Mouse (Mus musculus) kidney, postnatal 10 days (tissue): Measurements from ENCODE around the gene Gm4881.

Source experiments
- DNase-seq: peaks from one replicate; pipeline ENCODE4 v3.0.0; 2021; ENCODE audit warnings: mixed read lengths

The Gm4881 gene

GRCm38 (mm10) chr7:24944257-24944950 lies at the start of gene Gm4881:
Gm4881 (minus strand) TSS chr7:24944494.
- no peak for DNase-seq

DNA sequence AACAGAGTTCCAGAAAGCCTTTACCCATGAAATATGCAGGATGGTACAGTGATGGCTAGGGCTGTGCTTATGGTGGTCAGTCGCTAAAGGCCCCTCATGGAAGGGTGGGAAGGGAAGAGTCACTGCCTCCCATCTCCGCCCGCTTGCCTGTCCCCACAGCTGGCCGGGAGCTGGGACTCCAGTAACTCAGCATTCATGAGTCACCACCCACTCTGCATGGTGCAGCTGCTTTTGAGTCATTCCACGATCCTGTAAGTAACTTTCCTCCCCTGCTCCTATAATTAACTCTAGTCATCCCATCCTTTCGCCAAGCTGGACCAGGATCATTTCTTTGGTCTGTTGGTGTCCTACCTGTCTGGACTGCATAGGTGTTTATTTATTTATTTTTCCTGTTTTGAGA lies 48.8 kb upstream of the Gm4881 start:
- DNase-seq, result no peak

GRCm38 (mm10) chr7:24990478-24990877 lies 46.2 kb upstream of the Gm4881 start:
- no peak for DNase-seq

DNA sequence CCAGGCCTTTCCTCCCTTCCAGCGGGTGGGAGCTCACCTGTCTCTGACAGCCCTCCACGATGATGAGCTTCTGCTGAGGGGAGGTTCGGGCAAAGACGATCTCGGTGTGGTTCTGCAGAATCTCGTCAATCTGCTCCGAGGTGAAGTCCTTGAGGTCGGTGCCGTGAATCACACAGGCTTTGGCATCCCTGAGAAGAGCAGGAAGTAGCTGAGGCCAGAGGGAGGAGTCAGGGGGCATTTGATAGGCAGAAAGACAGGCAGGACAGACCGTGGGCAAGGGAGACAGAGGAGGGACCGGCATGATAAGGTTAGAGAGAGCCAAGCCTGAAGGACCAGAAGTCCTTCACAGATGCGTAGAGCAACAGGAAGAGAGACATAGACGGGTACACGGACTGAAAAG lies 43.6 kb upstream of the Gm4881 start:
- no peak for DNase-seq

- DNase-seq, result no peak
Observed at GRCm38 (mm10) chr7:24985799-24986198, 41.5 kb upstream of the Gm4881 start.

GRCm38 (mm10) chr7:24984307-24984706 lies 40.0 kb upstream of the Gm4881 start:
- no peak for DNase-seq

- DNase-seq, result no peak
Observed at GRCm38 (mm10) chr7:24983396-24983795, 39.1 kb upstream of the Gm4881 start.

GRCm38 (mm10) chr7:24980439-24980838 lies 36.1 kb upstream of the Gm4881 start:
- DNase-seq, result no peak

- no peak for DNase-seq
Observed at GRCm38 (mm10) chr7:24978781-24979180, 34.5 kb upstream of the Gm4881 start.

DNA sequence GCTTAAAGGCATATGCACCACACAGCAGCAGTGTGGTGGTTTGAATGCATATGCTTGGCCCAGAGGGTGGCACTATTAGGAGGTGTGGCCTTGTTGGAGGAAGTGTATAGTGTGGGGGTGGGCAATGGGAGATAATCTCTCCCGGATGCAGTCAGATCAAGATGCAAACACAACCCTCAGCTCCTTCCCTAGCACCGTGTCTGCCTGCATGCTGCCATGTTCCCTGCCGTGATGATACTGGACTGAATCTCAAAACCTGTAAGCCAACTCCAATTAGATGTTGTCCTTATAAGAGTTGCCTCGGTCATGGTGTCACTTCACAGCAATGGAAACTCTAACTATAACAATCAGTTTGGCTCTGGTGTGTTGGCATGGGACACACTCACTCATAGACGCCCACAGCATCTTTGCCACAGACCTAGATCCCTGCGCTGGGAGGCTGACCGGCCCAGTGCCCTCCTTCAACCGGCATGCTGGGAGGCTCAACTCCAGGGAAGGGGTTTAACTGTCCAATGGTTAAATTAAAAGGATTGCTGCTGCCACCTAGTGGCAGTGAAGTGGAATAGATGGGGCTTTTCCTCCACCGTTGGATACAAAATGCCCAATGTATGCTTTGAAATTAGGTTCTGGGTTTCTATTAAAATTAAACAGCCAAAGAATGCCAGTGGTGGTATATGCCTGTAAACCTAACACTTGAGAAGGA lies 30.8 kb upstream of the Gm4881 start:
- DNase-seq, result peak; percentile 34

- no peak for DNase-seq
Observed at GRCm38 (mm10) chr7:24973902-24974301, 29.6 kb upstream of the Gm4881 start.

DNA sequence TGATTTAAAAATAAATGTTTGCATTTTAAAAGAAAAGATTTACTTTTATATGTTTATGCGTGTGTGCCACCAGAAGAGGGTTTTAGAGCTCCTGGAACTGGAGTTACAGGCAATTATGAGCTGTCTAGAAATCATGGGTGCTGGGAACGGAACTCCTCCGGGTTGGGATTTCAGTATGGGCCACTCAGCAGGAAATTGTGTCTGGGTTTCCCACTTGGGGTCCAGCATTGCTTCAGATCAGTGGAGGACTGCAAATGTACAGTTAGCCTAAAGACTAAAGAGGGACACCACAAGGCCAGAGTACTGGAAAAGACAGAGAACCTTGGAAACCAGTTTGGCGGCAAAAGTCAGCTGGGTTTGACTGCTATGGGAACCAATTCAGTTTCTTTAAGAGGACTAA lies 28.9 kb upstream of the Gm4881 start:
- no peak for DNase-seq

GRCm38 (mm10) chr7:24971972-24972893 lies 27.9 kb upstream of the Gm4881 start, which contains the start of gene Rabac1:
Rabac1 (minus strand) TSS chr7:24972754.
- DNase-seq, result peak; percentile 93

DNA sequence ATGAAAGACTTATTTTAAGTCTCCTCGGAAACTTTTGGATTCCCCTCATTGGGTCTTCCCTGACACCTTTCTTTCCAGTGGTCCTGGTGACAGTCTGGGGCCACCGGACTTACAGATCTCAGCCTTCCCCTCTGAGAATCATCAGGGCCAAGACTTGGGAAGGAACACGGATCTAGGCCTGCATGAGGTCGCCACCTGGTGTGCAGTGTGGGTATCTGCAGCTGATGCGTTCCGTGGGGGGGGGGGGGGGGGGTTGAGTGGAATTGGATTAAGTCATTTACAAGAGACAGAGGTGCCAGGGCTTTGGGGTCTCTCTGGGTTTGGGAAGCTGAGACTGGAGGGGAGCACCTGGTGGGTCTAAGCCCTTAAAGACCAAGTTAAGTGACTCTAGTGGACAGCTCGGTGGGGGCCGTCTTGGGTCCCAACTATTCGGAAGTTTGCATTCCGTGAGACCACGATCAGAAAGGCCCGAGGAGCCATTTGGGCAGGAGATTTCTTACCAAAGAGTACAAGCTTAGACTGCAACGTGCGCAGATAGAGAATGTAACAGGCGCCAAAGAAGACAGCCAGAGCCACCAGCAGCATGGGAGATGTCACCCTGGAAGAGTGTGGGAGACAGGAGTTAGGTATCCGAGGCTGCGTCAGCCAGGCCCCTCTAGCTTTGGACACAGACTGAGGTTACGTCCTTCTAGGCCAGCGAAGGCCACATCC lies 27.1 kb upstream of the Gm4881 start:
- DNase-seq, result peak; percentile 61

- no peak for DNase-seq
Observed at GRCm38 (mm10) chr7:24970341-24970740, 26.0 kb upstream of the Gm4881 start.

- DNase-seq, result no peak
Observed at GRCm38 (mm10) chr7:24969805-24970204, 25.5 kb upstream of the Gm4881 start.

GRCm38 (mm10) chr7:24968463-24968862 lies 24.2 kb upstream of the Gm4881 start:
- no peak for DNase-seq

GRCm38 (mm10) chr7:24967966-24968365 lies 23.7 kb upstream of the Gm4881 start:
- DNase-seq, result no peak

GRCm38 (mm10) chr7:24964897-24965535 lies 20.7 kb upstream of the Gm4881 start:
- peak; percentile 91 for DNase-seq

DNA sequence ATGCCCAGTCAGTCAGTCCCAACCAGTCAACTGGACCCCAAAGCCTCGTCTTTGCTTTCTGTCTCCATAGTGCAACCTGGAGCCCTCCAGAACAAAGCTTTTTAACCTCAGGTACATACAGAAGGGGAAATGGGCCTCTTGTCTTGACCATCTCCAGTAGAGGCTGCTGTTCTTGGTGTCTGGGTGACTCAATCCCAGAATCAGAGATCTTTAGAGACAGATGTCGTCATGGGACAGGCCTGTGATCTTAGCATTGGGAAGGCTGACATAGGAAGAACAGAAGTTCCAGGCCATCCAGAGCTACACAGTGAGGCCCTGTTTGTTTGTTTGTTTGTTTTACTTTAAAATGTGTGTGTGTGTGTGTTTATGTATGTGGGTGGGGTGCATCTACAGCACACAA lies 20.0 kb upstream of the Gm4881 start:
- no peak for DNase-seq

DNA sequence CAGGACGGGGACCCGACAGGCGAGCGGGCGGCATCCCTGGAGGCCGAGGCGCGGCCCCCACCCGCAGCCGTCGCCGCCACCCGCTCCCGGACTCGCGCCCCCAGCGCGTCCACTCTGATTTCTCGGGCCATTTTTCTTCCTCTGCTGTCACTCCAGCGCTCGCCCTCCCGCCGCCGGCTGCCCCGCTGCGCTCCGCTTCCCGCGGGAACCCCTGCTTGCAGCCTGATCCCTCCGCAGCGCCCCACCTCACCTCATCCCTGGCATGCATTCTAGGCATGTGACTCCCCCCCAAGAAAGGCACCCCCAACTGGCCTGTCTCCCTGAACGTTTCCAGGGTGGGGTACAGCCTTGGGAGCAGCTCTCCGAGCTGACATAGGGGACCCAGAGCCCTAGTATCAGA lies 10.9 kb upstream of the Gm4881 start:
- no peak for DNase-seq

DNA sequence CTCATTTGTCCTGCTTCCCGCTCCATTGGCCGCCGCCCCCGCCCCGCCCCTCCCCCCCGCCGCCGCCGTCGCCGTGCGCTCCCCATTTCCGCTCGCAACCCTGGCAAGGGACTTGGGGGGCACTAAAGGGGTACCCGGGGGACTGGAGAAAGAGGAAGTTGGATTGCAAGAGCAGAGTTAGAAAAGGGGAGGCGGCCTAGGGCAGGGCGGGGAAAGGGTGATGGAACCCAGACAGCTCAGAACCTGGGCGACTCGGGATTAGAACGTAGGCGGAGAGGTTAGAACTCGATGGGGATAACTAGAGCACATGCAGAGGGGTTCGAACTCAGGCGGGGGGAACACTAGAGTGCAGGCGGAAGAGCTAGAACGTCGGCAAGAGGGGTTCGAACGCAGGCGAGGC lies 10.2 kb upstream of the Gm4881 start:
- DNase-seq, result no peak
